Mouse (Mus musculus): Measurements from ENCODE around the gene Pcgf2.
"Not testable (repeated sequence)": the region's sequence is repeated elsewhere in the genome, so short reads cannot be mapped to it uniquely, and the experiment has no call there.

The Pcgf2 gene

DNA sequence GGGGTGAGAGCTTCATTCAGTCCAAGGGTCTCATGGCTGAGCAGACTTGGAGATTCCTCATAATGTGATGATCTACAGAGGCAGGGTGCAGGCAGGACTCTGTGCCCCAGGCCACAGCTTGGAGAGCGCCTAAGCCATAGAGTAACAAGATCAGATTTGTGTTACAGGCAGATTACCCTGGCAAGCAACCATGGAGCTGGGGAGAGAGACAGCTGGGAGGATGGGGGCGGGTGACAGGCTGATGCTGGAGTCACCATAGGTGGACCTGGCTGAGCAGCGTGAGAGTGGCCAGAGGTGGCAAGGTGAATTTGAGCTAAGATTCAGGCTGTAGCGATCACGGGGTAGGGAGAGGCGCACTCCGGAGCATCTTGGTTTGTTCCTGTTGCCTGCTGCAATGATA, 32.1 kb downstream of the Pcgf2 start:
- no peak for DNase-seq (ENCODE audit: low spot score in 2 of 2)

- DNase-seq (ENCODE audit: low spot score in 2 of 2), result no peak
These were observed 33.5 kb downstream of the Pcgf2 start for GRCm38 (mm10) chr11:97666794-97667193.

- no peak for DNase-seq (ENCODE audit: low spot score in 2 of 2)
These were observed 34.1 kb downstream of the Pcgf2 start for GRCm38 (mm10) chr11:97666221-97666620.

GRCm38 (mm10) chr11:97665431-97665830, 34.9 kb downstream of the Pcgf2 start:
- no peak for DNase-seq (ENCODE audit: low spot score in 2 of 2)

DNA sequence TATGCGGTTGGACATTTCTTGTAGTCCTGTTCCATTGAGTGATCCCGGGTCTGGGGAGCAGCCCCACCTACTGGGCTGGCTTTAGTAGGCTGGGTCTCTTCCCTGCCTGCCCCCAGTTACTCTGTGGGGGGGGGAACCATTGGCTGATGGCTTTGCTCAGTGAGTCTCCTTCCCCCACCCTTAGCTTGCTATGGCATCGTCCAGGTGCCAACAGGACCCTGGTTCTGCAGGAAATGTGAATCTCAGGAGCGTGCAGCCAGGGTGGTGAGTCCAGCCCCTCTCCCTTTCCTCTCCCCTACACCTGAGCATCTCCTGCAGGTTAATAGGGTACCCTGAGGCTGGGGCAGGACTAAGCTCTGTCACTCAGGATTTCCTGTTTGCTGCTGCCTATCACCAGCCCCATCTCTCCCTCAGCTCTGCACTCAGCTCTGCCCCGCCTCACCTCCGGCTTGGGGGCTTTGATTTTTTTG, 35.5 kb downstream of the Pcgf2 start:
- no peak for DNase-seq (ENCODE audit: low spot score in 2 of 2)

DNA sequence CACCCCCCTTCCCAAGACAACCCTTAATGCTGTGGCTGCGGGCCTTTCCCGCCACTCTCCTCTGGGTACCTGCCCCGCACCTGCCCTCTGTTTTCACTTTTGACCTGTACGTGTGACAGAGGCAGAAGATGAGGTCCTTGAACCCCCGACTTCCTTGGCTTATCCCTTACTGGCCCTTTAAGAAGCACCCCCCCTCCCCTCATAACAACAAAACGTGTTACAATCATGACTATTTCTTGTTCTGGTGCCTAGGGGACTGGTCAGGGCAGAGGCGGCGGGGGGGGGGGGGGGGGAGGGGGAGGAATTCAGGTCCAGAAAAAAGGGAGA, 36.0 kb downstream of the Pcgf2 start:
- no peak for DNase-seq (ENCODE audit: low spot score in 2 of 2)

DNA sequence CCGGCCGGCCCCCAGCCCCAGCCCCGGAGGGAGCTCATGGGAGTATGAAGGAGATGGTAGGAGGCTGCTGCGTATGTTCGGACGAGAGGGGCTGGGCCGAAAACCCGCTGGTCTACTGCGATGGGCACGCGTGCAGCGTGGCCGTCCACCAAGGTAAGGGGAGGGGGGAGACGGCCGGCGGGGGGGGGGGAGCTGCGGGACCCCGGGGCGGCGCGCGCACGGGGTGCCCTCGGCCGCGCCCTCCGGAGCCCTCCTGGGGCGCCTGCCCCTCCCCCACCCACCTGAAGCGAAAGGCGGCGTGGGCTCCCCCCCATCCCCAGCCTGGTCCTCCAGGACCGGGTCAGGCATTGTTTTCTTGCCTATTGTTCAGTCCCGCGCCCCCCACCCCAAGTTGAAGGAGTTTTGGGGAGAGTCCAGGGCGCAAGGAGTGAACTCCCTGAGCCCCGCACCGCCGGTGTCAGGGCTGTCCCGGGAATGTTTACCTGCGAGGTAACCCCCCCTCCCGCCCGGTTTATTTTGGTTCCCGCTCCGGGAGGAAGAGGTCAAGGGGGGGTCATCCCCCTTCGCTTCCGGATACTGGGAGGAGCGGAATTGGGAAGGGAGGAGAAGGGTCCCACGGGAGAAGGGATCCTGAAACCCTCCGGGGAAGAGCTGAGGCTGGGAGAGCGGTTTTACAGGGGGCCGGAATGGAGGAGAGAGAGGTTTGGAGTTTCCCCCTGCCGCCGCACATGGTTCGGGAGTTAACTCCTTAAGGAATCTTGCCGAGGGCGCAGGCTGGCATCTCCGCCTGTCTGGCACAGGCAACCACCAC, 36.6 kb downstream of the Pcgf2 start:
- DNase-seq (ENCODE audit: low spot score in 2 of 2), result no peak

- peak; percentile 52 to 74 for DNase-seq (ENCODE audit: low spot score in 2 of 2)
These were observed 37.3 kb downstream of the Pcgf2 start, which contains the start of gene Mllt6 for GRCm38 (mm10) chr11:97662893-97663527. Gene Mllt6, plus strand, starts transcription at chr11:97663414.

DNA sequence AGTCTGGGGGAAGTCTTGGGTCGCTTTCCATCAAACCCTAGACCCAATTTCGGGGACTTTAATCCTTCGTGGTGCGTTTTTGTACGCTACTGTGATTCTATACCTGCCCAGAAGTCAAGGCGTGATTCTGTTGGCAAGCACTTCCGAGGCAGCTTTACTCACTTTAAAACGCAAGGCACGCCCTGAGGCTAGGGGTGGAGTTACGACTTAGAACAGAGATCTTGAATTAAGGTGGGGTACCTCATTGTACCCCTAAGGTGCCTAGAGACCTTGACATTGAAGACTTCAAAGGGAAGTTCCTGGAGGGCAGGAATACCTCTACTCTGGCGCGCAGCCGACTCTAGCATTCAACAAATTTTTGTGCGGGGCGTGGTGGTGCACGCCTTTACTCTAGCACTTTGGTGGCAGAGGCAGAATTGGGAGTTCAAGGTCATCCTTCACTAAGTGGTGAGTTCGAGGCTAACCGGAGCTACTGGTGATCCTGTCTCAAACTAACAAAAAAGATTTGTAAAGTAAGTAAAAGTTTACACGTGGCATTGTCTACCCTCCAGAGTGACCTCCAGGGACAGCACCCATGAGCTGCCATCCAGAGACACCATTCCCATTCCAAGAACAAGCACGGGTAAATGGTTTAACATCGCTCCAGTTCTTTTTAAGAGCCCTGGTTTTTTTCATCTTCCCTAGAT, 37.9 kb downstream of the Pcgf2 start:
- DNase-seq (ENCODE audit: low spot score in 2 of 2), result no peak

DNA sequence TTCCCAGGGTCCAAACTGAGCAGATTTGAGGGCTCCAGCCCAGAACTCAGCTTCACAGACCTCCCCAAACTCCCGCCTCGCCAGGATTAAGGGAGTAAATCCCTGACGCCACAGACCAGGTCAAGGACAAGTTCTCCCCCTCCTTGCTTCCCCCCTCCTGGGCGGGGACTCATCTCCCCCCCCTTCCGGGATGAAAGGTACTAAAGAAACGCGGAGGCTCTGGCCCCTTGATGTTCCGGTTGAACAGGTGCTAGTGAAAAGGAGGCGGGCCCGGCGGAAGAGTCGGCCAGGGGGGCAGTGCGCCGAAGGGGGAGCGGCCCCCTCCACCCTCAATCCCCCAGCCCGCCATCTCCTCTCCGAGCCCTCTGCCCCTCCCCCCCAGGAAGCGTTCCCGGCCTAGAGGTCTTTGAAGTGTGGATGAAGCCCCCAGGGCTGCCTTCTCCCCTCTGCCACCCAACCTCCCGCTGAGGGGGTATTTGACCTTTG, 38.6 kb downstream of the Pcgf2 start:
- DNase-seq (ENCODE audit: low spot score in 2 of 2), result no peak

DNA sequence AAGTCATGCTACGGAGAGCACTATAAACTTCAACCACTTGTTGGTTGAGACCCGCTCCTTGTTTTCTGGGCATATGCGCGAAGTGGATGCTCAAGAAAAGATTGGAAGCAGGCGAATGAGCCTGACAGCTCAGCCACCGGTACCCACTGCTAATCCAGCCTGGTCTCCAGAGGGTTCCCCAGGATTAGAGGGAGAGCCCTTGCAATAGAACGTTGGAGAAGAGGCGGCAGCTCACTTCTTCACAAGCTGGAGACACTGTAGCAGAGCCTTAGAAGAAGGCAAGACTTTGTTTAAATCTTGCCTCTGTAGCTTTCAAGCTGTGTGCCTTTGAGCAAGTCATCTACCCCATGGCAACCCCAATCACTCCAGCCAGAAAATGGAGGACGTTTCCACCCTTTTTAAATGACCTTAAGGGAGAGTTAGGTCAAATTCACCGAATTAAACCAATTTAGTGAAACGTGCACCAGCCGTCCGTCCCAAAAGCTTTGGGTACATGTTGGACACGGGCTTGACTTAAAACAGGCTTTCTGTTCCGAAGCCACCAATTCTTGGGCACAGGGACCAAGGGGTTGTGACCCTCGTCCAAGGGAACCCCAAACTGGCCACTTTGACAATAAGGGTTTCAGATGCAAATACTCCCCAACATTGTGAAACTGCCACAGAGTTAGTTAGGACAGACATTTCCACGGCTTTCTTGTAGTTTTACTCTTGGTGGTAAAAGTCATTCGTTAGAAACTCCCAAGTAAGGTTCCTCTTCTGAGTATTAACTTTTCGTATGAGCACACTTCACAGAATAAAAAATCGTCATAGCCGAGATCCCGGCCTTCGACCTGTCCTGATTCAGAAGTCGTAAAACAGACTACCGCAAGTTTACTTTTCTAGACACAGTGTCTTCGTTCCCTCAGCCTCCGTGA, 39.3 kb downstream of the Pcgf2 start:
- DNase-seq (ENCODE audit: low spot score in 2 of 2), result no peak

- peak in 1 of 2 experiments; percentile 69 for DNase-seq (ENCODE audit: low spot score in 2 of 2)
These were observed 40.1 kb downstream of the Pcgf2 start for GRCm38 (mm10) chr11:97659990-97660714.

DNA sequence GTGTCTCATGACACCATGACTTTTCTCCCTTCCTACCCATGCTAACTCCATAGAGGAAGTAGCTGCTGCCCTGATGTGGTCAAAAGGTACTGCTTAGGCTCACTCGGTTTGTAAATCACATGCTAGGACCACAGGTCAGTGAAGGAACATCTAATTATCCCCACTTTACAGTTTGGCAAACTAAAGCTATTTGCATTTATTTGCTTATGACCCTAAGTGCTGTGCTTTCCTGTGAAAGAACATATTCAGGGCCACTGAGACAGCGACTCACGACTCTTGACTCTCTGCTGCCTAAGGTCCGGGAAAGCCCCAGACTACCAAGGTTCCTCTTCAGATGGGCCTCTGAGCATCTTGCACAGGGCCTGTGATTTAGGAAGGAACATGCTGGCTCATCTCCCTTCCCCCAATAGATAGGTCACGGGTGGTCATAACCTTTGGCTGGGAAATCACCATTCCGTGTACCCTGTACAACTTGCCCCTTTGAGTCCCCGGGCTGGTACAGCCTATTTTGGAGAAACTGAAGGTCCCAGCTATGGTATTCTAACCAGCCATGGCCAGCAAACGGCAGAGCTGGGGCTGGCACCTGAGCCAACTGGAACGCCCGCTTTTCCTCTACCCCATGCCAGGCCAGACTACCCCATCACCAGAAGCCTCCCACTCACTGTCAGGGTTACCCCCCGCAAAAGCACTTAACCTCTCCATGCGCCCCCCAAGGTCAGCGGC, 40.9 kb downstream of the Pcgf2 start:
- DNase-seq (ENCODE audit: low spot score in 2 of 2), result no peak

DNA sequence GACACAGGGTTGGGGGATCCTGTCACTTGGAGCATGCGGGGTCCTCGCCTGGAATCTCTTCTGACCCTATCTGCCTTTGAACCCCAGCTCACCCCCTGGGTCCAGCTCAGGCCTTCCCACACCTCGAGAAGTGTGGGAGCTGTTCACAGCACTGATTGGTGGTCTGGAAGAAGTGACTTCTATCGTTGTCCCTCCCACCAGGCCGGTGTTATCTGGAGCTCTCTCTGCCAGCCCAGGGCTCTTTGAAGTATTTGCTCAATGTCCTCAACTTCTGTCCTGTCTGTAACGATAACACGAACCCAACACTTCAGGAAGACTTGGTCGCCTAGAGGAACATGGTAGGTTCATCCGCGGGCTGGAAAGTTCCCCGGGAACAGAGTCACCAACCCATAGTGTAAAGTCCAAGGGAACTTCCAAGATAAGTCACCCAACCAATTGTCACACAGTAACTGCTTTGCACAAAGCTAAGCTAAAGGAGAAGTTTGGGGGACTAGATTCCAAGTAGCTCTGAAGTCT, 41.5 kb downstream of the Pcgf2 start:
- no peak for DNase-seq (ENCODE audit: low spot score in 2 of 2)

DNA sequence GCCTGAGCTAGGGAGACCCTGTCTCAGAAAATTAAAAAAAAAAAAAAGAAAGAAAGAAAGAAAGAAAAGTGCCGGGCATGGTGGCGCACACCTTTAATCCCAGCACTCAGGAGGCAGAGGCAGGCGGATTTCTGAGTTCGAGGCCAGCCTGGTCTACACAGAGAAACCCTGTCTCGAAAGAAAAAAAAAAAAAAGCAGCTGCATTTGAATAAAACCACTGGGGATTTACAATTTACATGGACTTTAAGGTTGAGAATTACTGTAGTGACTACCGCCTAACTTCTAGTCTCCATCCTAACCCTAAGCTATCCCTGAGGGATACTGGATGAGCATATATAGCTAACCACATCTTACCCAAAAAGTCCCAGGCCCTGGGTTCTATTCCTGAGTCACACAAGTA, 42.3 kb downstream of the Pcgf2 start:
- not testable (repeated sequence) for DNase-seq (ENCODE audit: low spot score in 2 of 2)

GRCm38 (mm10) chr11:97657184-97657945, 42.9 kb downstream of the Pcgf2 start:
- DNase-seq (ENCODE audit: low spot score in 2 of 2), result no peak

DNA sequence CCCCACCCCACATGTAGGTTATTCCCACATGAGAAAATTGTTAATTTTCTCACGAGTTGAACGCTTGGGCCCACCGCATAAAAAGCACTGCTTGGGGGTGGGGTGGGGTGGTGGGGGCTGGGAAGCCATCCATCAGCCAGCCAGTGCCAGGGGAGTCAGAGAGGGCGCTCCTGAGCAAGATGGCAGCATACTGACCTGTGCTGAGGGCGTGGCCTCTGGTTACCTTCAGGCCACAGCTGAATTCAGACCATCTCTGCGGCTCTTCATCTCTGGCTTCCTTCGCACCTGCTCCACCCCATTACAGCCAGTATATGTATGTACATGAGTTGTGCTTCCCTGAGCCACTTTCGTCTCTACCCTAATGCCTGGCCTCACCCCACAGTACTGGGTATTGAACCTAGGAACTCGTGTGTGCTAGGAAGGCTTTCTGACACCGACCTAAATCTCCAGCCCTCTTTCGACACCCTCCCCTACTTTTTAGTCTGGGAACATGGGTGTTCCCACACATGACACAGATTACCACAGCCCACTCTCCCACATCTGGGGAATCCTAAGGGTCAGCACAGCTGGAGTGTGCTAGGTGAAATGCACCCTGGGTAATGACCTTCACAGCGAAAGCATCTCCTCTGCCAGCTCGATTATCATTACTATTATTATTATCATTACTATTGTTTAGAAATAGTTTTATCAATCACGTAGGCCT, 43.9 kb downstream of the Pcgf2 start:
- DNase-seq (ENCODE audit: low spot score in 2 of 2), result no peak

DNA sequence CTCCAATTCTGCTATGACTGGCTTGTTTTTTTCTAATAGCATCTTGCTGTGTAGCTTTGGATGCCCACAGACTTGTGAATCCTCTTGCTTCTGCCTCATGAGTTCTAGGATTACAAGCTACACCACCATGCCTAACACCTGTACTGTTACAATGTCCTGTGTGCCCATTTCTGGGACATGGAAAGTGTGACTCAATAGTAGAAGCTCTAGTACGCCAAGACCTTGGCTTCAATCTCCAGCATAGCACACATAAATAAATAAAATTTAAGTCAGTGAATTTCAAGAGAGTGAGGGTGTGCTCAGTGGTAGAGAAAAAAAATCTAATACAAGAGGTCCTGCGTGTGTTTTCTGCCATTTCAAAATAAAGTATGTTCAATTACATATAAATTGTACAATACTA, 46.1 kb downstream of the Pcgf2 start:
- DNase-seq (ENCODE audit: low spot score in 2 of 2), result no peak
